Mouse (Mus musculus) spleen, adult 2 months (tissue): Measurements from ENCODE around the gene Dhrs3. TPM values are rescaled to one million over a fixed set of nuclear protein-coding genes. Genes with fewer than 3 reads are reported as not detected.
A peak's percentile ranks its signal among the peaks of the same experiment; 100 is the strongest.

ENCODE experiments used
- DNase-seq, 2 experiments: peaks; one replicate each; pipeline versions ENCODE4 v3.0.0 to v3.0.0-alpha.2; 2012 to 2021; ENCODE audit warnings: low spot score in 2 of 2, low read depth in 1 of 2
- H3K27ac ChIP-seq: fragments of 200-500 bp; 2 replicates; pipeline ENCODE4 v1.5.1; 2012; ENCODE audit warnings: low read length, inconsistent platforms; ENCODE audit not compliant: insufficient read depth
- H3K27me3 ChIP-seq: fragments of 200-500 bp; 2 replicates; pipeline ENCODE4 v1.6.1; 2012; ENCODE audit warnings: mild to moderate bottlenecking, moderate library complexity, low read length, inconsistent platforms; ENCODE audit not compliant: control insufficient read depth, insufficient read depth
- H3K36me3 ChIP-seq: fragments of 200-500 bp; 2 replicates; pipeline ENCODE4 v1.6.1; 2012; ENCODE audit warnings: mild to moderate bottlenecking, low read length, inconsistent platforms; ENCODE audit not compliant: control insufficient read depth, insufficient read depth
- H3K4me1 ChIP-seq: fragments of 200-500 bp; 2 replicates; pipeline ENCODE4 v1.6.1; 2011; ENCODE audit warnings: inconsistent platforms; ENCODE audit not compliant: control insufficient read depth, insufficient read depth, insufficient read length
- H3K4me3 ChIP-seq: fragments of 200-500 bp; 2 replicates; pipeline ENCODE4 v1.5.1; 2011; ENCODE audit warnings: mild to moderate bottlenecking, inconsistent platforms; ENCODE audit not compliant: insufficient read depth, insufficient read length; ENCODE audit errors: extremely low read depth
- CTCF ChIP-seq: fragments of 200-500 bp; IDR thresholded peaks from 2 replicates; pipeline ENCODE4 v1.5.1; 2011; ENCODE audit warnings: mild to moderate bottlenecking, inconsistent platforms; ENCODE audit not compliant: insufficient read depth, insufficient read length, insufficient replicate concordance; ENCODE audit errors: extremely low read depth
- POLR2A ChIP-seq: fragments of 200-500 bp; IDR thresholded peaks from 2 replicates; pipeline ENCODE4 v1.6.1; 2011; ENCODE audit warnings: low read depth, low read length, inconsistent platforms
- WGBS: fragments of 180-500 bp; shearing (Covaris S2); methylation state at CpG from one replicate; pipeline ENCODE4 v1.1.7; 2018; 5-methylcytosine and 5-hydroxymethylcytosine counted together
- polyA plus RNA-seq: library from polyadenylated mRNA; depleted of rRNA; stranded (reverse); fragments of >200 nt; gene quantifications from 2 replicates; pipeline ENCODE4 v1.2.3, GENCODE M21; 2012

The Dhrs3 gene
- polyA plus RNA-seq, 1 experiment = 33.9 TPM

GRCm38 (mm10) chr4:144936563-144937154 lies 44.0 kb downstream of the Dhrs3 start:
- H3K27ac ChIP-seq = no peak overlapping the region
- H3K4me3 ChIP-seq = no peak overlapping the region
- no peak for DNase-seq
- H3K36me3 ChIP-seq = no peaks in the 10 kb centered on the region
- no peaks in the 10 kb centered on the region for H3K4me1 ChIP-seq
- 89% methylated on average over 3 of the region's 3 CpGs for WGBS
- no peaks in the 10 kb centered on the region for H3K27me3 ChIP-seq
- TF ChIP-seq CTCF = no peak
- no peak for TF ChIP-seq POLR2A

DNA sequence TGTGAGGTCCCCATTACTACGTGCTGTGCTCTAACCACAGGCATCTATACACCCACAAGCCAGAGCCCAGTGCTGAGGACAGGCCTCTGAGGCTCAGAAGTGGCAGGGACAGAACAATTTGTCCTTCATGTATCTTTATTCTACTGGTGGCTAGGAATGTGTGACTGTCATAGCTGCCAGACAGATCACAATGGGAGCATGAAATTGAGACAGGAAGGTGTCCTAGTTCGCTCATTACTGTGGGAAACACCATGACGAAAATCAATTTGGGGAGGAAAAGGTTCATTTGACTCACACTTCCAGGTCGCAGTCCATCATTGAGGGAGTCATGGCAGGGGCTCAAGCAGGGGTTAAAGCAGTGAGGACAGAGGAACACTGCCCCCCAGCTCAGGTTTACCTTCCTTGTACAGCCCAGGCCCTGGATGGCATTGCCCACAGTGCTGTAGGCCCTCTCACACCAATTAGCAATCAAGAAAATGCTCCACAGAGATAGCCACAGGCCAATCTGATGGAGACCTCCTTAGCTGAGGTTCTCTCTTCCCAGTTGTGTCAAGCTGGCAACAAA lies 47.3 kb downstream of the Dhrs3 start:
- no peak overlapping the region for H3K4me3 ChIP-seq
- TF ChIP-seq CTCF (no peak), POLR2A (no peak)
- DNase-seq = no peak
- WGBS = 93% methylated on average over 4 of the region's 4 CpGs
- H3K36me3 ChIP-seq = no peaks in the 10 kb centered on the region
- no peak overlapping the region for H3K27ac ChIP-seq
- no peaks in the 10 kb centered on the region for H3K27me3 ChIP-seq
- H3K4me1 ChIP-seq = no peaks in the 10 kb centered on the region

DNA sequence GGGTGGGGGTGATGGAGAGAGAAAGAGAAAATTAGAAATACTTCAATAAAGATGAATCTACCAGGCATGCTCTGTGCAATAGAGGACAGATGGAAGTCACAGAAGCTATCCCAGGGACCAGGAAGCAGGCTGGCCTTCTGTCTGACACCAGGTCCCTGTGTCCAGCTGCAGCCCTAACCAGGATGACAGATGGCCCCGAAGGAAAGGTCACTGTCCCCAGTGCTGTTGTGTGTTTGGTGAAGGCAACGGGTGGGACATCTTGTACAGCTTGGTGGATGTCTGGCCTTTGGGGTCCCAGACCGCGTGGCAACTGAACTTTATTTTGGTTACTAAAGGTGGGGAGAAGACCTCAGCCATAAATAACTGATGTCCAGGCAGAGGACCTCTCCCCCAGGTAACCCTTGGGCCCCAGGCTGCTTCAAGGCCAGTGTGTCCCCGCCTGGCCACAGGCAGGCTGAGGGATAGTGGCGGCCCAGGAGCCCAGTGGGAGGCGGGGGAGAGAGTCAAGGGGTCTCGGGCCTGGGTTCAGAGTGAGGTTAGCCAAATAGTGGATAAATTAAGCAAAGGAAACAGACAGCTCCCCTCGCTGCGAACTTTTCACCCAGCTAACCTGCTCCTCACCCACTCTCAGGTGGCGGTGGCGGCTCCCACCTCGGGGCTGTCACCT lies 48.3 kb downstream of the Dhrs3 start:
- no peak for TF ChIP-seq CTCF
- no peak for TF ChIP-seq POLR2A
- Histone ChIP-seq H3K27ac (no peak overlapping the region), H3K4me3 (no peak overlapping the region), H3K4me1 (no peaks in the 10 kb centered on the region), H3K36me3 (no peaks in the 10 kb centered on the region), H3K27me3 (no peaks in the 10 kb centered on the region)
- WGBS = 88% methylated on average over 13 of the region's 13 CpGs
- DNase-seq = no peak

GRCm38 (mm10) chr4:144942433-144942832 lies 49.8 kb downstream of the Dhrs3 start:
- H3K4me3 ChIP-seq = no peak overlapping the region
- no peak for DNase-seq
- no peaks in the 10 kb centered on the region for H3K36me3 ChIP-seq
- no peaks in the 10 kb centered on the region for H3K27me3 ChIP-seq
- 97% methylated on average over 3 of the region's 3 CpGs for WGBS
- no peaks in the 10 kb centered on the region for H3K4me1 ChIP-seq
- TF ChIP-seq CTCF (no peak), POLR2A (no peak)
- H3K27ac ChIP-seq = no peak overlapping the region

- 83% methylated on average over 5 of the region's 5 CpGs for WGBS
- Histone ChIP-seq H3K27ac (no peak overlapping the region), H3K27me3 (no peaks in the 10 kb centered on the region), H3K4me1 (peaks cover 2% of the 10 kb centered on the region; the same call in 1 of the 2 replicates), H3K36me3 (no peaks in the 10 kb centered on the region), H3K4me3 (no peak overlapping the region)
- no peak for DNase-seq
- no peak for TF ChIP-seq POLR2A
- TF ChIP-seq CTCF = no peak
Observed at GRCm38 (mm10) chr4:144943273-144943672, 50.6 kb downstream of the Dhrs3 start.

DNA sequence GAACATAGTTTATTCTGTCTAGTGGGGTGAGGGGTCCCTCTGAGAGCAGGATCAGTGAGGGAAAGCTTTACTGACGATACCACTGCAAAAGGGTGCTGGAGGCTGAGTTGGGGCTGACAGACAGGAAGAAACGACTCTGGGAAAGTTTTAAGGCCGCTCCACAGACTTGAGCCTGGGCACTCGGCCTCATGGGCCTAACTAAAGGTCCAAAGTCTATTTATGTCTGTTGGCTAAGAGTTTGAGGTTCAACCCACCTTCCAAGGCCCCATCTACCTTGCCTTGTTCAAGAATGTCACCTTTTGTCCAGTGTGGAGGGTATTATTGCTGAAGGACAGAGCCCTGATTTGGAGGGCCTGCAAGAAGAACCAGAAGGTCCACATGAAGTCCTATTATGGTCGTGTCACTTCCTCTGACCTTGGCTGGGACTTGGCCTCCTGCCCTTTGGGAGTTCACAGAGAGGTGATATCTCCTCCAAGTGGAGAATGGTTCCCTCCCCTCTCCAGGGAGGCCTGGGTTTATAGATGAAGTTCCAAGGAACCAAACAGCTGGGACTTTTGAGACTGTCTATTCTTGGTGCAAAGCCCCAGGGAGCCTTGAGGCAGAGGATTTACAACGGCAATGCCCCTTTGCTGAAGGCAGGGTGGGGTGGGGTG lies 55.2 kb downstream of the Dhrs3 start:
- no peak for TF ChIP-seq CTCF
- TF ChIP-seq POLR2A = no peak
- WGBS = 59% methylated on average over 6 of the region's 6 CpGs
- Histone ChIP-seq H3K27ac (0 out of 2 replicates have a peak overlapping the region, but pooled peaks have one; percentile 2), H3K4me1 (peaks cover 3% of the 10 kb centered on the region; the same call in 1 of the 2 replicates), H3K4me3 (no peak overlapping the region), H3K36me3 (no peaks in the 10 kb centered on the region), H3K27me3 (no peaks in the 10 kb centered on the region)
- no peak for DNase-seq
